Mouse (Mus musculus) neural tube, embryonic 14.5 days (tissue): ENCODE data around the gene Itih3. TPM values are rescaled to one million over a fixed set of nuclear protein-coding genes. Genes with fewer than 3 reads are reported as not detected.

Source experiments
- ATAC-seq: fragments of 200-750 bp; cut with Nextera tagmentation; 2 replicates; pipeline ENCODE4 v1.8.0; 2017; ENCODE audit warnings: low read depth, mild to moderate bottlenecking, moderate TSS enrichment, moderate library complexity
- H3K27ac ChIP-seq: fragments of 300-500 bp; sonication (generic); 2 replicates; pipeline ENCODE4 v1.5.1; 2014; ENCODE audit warnings: low read depth, mild to moderate bottlenecking, control low read depth, low read length, moderate library complexity, mixed read lengths
- H3K27me3 ChIP-seq: fragments of 300-500 bp; sonication (generic); 2 replicates; pipeline ENCODE4 v1.6.1; 2014; ENCODE audit warnings: low read length; ENCODE audit not compliant: control insufficient read depth, insufficient read depth
- H3K36me3 ChIP-seq: fragments of 300-500 bp; sonication (generic); 2 replicates; pipeline ENCODE4 v1.6.1; 2014; ENCODE audit warnings: low read length, mixed read lengths; ENCODE audit not compliant: control insufficient read depth, insufficient read depth
- H3K4me1 ChIP-seq: fragments of 300-500 bp; sonication (generic); 2 replicates; pipeline ENCODE4 v1.6.1; 2014; ENCODE audit warnings: low read length; ENCODE audit not compliant: control insufficient read depth, insufficient read depth
- H3K4me2 ChIP-seq: fragments of 300-500 bp; sonication (generic); 2 replicates; pipeline ENCODE4 v1.6.1; 2014; ENCODE audit warnings: mild to moderate bottlenecking, low read depth, low read length, control low read depth
- H3K4me3 ChIP-seq: fragments of 300-500 bp; sonication (generic); 2 replicates; pipeline ENCODE4 v1.5.1; 2014; ENCODE audit warnings: low read depth, low read length, control low read depth, mixed read lengths
- H3K9ac ChIP-seq: fragments of 300-500 bp; sonication (generic); replicated peaks from 2 replicates; pipeline ENCODE4 v1.6.1; 2014; ENCODE audit warnings: low read depth, mild to moderate bottlenecking, control low read depth, low read length, mixed read lengths
- H3K9me3 ChIP-seq: fragments of 300-500 bp; sonication (generic); 2 replicates; pipeline ENCODE4 v1.6.1; 2016; ENCODE audit warnings: low read length; ENCODE audit not compliant: control insufficient read depth
- WGBS: fragments of 180-500 bp; shearing (Covaris S2); extraction: QIAGEN DNeasy Blood & Tissue Kit; methylation state at CpG from one replicate; pipeline ENCODE4 v1.1.7; 2014; 5-methylcytosine and 5-hydroxymethylcytosine counted together
- polyA plus RNA-seq: library from polyadenylated mRNA; unstranded; fragments of >200 nt; fragmentation: Nextera tagmentation; extraction: Ambion mirVana; gene quantifications from 2 replicates; pipeline ENCODE4 v1.2.1, GENCODE M21; 2014

Itih3 gene
- polyA plus RNA-seq, 1 experiment from 2014 or later = 1.3 TPM

DNA sequence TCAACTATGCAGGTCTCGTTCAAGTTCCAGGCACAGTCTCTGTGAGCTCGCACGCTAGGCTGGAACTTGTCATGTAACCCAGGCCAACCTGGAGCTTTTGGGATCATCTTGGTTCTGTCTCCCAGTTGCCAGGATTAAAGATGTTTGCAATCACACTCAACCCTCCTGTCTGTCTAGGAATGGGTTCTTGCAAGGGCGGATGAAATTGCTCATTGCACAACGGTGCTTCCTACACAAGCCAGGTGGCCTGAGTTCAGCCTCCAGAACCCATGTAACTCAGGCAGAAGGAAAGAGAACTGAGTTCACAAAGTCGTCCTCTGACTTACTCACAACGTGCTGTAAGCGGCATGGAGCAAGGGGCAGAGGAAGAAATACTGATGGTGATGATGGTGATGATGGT, 12.4 kb downstream of the Itih3 start:
- no peak for ATAC-seq
- no peaks in the 10 kb centered on the region for H3K4me1 ChIP-seq
- no peak overlapping the region for H3K4me3 ChIP-seq
- no peak overlapping the region for H3K9ac ChIP-seq
- WGBS = 90% methylated on average over 8 of the region's 8 CpGs
- no peaks in the 10 kb centered on the region for H3K27me3 ChIP-seq
- H3K9me3 ChIP-seq = no peaks in the 10 kb centered on the region
- no peak overlapping the region for H3K27ac ChIP-seq
- H3K4me2 ChIP-seq = no peak overlapping the region
- H3K36me3 ChIP-seq = no peaks in the 10 kb centered on the region

DNA sequence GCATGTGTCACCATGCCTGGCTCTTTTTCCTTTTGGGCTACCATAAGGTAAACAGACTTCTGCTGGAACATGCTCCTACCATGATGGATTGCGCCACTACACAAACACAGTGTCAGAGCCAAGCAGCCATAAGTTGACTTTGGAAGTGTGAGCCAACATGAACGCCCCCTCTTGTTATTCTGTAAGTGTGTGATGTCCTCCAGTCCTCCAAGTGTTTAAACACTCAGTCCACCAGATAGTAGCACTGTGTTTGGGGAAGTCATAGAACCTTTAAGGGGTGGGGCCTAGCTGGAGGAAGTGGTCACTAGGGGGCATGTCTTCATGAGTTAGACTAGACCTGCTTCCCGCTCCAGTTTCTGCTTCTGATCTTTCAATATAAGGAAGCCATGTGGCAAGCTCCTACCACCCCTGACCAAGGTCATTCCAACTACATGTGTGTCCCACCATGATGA, 15.7 kb downstream of the Itih3 start:
- 87% methylated on average over 3 of the region's 3 CpGs for WGBS
- H3K36me3 ChIP-seq = no peaks in the 10 kb centered on the region
- no peaks in the 10 kb centered on the region for H3K27me3 ChIP-seq
- H3K4me1 ChIP-seq = no peaks in the 10 kb centered on the region
- H3K4me3 ChIP-seq = no peak overlapping the region
- no peak overlapping the region for H3K27ac ChIP-seq
- ATAC-seq = no peak
- H3K4me2 ChIP-seq = no peak overlapping the region
- no peak overlapping the region for H3K9ac ChIP-seq
- no peaks in the 10 kb centered on the region for H3K9me3 ChIP-seq

DNA sequence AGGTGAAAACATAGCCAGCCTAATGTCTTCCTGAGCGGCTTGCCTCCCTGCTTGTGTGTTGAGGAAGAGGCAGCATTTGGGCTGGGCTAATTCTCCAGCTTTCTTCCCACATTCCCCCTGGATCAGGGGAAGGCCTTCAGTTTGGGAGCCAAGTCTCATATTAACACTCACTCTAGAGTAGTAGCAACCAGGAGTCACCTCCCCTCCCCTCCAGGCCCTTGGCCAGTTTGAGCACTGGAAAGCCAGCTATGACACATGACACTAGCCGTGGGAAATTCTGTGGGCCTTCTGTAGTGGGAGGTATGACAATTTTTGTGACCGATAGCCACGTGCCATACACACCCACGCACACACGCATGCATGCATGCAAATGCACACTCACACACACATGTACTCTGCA, 17.6 kb downstream of the Itih3 start:
- Histone ChIP-seq H3K27me3 (no peaks in the 10 kb centered on the region), H3K36me3 (no peaks in the 10 kb centered on the region), H3K27ac (no peak overlapping the region), H3K4me3 (no peak overlapping the region), H3K4me2 (no peak overlapping the region), H3K4me1 (no peaks in the 10 kb centered on the region), H3K9ac (no peak overlapping the region), H3K9me3 (no peaks in the 10 kb centered on the region)
- no peak for ATAC-seq
- WGBS = 92% methylated on average over 6 of the region's 6 CpGs

DNA sequence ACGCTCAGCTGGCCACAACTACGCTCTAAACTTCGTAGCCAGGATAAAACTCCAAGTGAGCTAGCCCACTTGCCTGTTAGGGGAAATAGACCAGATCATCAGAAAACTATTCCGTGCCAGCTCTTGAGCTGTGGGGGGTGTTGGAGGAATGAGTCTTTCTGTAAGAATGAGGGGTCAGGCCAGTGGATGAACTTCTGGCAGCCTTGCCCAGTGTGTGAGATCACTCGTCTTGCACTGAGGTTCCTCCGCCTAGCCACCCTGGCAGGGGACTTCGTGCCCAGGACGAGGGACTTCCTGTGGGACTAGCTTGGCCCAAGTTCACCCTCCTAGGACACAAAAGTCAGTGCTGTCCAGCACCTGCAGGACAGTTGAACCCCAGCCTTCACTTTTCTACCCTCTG, 19.3 kb downstream of the Itih3 start:
- H3K27ac ChIP-seq = no peak overlapping the region
- no peak overlapping the region for H3K4me3 ChIP-seq
- no peak overlapping the region for H3K4me2 ChIP-seq
- H3K36me3 ChIP-seq = no peaks in the 10 kb centered on the region
- ATAC-seq = no peak
- WGBS = 88% methylated on average over 8 of the region's 8 CpGs
- no peak overlapping the region for H3K9ac ChIP-seq
- no peaks in the 10 kb centered on the region for H3K9me3 ChIP-seq
- H3K27me3 ChIP-seq = no peaks in the 10 kb centered on the region
- no peaks in the 10 kb centered on the region for H3K4me1 ChIP-seq

DNA sequence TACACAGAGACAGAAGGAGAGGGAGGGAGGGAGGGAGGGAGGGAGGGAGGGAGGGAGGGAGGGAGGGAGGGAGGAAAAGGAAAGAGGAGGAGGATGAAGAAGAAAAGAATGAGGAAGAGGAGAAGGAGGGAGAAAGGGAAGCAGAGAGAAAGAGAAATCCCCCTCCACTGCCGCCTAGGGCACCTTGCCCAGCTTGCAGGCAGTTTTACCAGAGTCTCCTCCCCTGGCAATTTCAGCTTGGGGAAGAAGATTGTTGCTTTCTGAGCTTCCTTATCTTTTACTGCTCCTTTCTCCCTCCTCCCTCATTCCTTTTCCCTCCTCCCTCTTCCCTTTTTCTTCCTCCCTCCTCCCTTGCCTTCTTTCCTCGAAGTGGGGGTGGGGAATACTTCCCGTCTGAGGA, 20.5 kb downstream of the Itih3 start:
- H3K4me2 ChIP-seq = no peak overlapping the region
- no peak overlapping the region for H3K4me3 ChIP-seq
- no peaks in the 10 kb centered on the region for H3K9me3 ChIP-seq
- no peak overlapping the region for H3K9ac ChIP-seq
- no peak overlapping the region for H3K27ac ChIP-seq
- no peaks in the 10 kb centered on the region for H3K4me1 ChIP-seq
- ATAC-seq = no peak
- WGBS = 66% methylated on average over 3 of the region's 3 CpGs
- H3K27me3 ChIP-seq = no peaks in the 10 kb centered on the region
- no peaks in the 10 kb centered on the region for H3K36me3 ChIP-seq

- ATAC-seq = no peak
- WGBS = 94% methylated on average over 5 of the region's 5 CpGs
Observed at GRCm38 (mm10) chr14:30902628-30903027, 20.9 kb downstream of the Itih3 start.

GRCm38 (mm10) chr14:30899972-30900371, 23.6 kb downstream of the Itih3 start:
- H3K9ac ChIP-seq = no peak overlapping the region
- H3K9me3 ChIP-seq = no peaks in the 10 kb centered on the region
- no peak overlapping the region for H3K4me2 ChIP-seq
- no peaks in the 10 kb centered on the region for H3K27me3 ChIP-seq
- no peak for ATAC-seq
- 25% methylated on average over 3 of the region's 3 CpGs for WGBS
- H3K36me3 ChIP-seq = no peaks in the 10 kb centered on the region
- no peak overlapping the region for H3K4me3 ChIP-seq
- H3K27ac ChIP-seq = no peak overlapping the region
- no peaks in the 10 kb centered on the region for H3K4me1 ChIP-seq

More at GRCm38 (mm10) chr14:30902628-30903027, 20.9 kb downstream of the Itih3 start:
- H3K27me3 ChIP-seq = no peaks in the 10 kb centered on the region
- no peaks in the 10 kb centered on the region for H3K36me3 ChIP-seq
- no peaks in the 10 kb centered on the region for H3K4me1 ChIP-seq
- H3K27ac ChIP-seq = no peak overlapping the region
- no peaks in the 10 kb centered on the region for H3K9me3 ChIP-seq
- H3K9ac ChIP-seq = no peak overlapping the region
- no peak overlapping the region for H3K4me2 ChIP-seq
- no peak overlapping the region for H3K4me3 ChIP-seq

DNA sequence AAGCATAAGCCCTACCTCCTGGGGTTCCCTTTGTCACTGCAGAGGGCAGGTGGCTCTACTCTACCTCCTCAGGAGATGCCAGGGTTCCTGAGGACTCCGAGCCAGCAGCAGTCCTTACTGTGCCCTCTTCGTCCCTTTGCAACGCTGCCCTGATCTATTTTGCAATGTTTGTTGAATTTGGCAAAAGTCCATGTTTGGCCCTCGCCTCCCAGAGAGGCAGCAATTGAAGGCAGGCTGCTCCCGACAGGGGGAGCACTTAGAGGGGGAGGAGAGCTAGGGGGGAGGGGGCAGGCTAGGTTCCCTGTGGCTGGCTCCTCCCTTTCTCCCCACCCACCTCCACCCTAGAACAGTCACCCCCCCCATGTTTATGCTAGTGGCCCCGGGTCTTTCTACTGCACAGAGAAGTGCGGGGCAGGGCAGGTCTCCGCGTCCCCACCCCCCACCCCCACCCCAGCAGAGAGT, 35.3 kb downstream of the Itih3 start:
- Histone ChIP-seq H3K27me3 (no peaks in the 10 kb centered on the region), H3K9ac (no peak overlapping the region), H3K4me3 (no peak overlapping the region), H3K4me1 (no peaks in the 10 kb centered on the region), H3K27ac (no peak overlapping the region), H3K36me3 (no peaks in the 10 kb centered on the region), H3K9me3 (no peaks in the 10 kb centered on the region), H3K4me2 (no peak overlapping the region)
- ATAC-seq = no peak
- 12% methylated on average over 9 of the region's 9 CpGs for WGBS

- Histone ChIP-seq H3K9ac (no peak within 1 kb of the TSS), H3K4me1 (no peaks in the 10 kb centered on the region), H3K4me2 (no peak within 1 kb of the TSS), H3K4me3 (no peak within 1 kb of the TSS), H3K27me3 (no peaks in the 10 kb centered on the region), H3K9me3 (no peaks in the 10 kb centered on the region), H3K27ac (no peak within 1 kb of the TSS), H3K36me3 (no peaks in the 10 kb centered on the region)
- ATAC-seq = no peak
- 91% methylated on average over 3 of the region's 3 CpGs for WGBS
Observed at GRCm38 (mm10) chr14:30886204-30886603, 37.4 kb downstream of the Itih3 start, which contains the start of gene Itih4. TSS of gene Itih4 (plus strand) at chr14:30886476.
